Comparison of ENCODE assay signal across 17 mouse cellular contexts in the genomic region with DNA sequence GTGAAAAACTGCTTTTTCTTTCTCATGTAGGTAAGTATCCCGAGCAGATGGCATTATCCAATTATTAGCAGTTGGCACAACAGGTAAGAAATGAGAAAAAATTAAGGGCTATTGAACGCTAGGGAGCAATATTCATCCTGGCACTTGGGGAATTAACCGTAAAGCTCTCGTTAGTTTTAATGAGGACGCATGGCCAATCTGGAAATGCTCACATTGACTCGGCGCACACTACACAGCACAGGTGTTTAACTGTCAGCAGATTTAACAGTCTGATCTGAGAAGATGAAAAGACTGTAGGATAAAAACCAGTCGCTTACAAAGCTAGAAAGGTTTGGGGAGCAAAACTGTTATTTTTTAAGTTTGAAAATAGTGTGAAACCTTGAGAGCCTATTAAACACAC.
A peak's percentile ranks its signal among the peaks of the same experiment; 100 is the strongest.
DNase-seq lines count a peak whose midpoint lies in the region; ATAC-seq lines count a peak whose summit lies in the region.
"Had no signal": no experiment of that assay in that cellular context is flagged by ENCODE, and none has a peak within 500 bp of the region (broad histone marks: within the 10 kb centered on the region; RNA-seq: fewer than 3 reads in every experiment).

No protein-coding gene starts in this region.

- no peak overlapping the region for H3K4me2 ChIP-seq in forebrain, embryonic 11.5 days (ENCODE audit: low read depth, low read length, severe bottlenecking)
- no peak overlapping the region for H3K4me2 ChIP-seq in forebrain, embryonic 12.5 days
- H3K4me2 ChIP-seq in hindbrain, embryonic 16.5 days (ENCODE audit: low read length): no peak overlapping the region
- H3K4me2 ChIP-seq in hindbrain, embryonic 12.5 days (replicated peaks): no peak overlapping the region
- H3K4me2 ChIP-seq in neural tube, embryonic 14.5 days (ENCODE audit: low read depth, low read length): no peak overlapping the region
- H3K4me2 ChIP-seq: embryonic facial prominence, embryonic 13.5 days; heart, embryonic 12.5 days; hindbrain, embryonic 13.5 days had no signal

- no peak overlapping the region for H3K27ac ChIP-seq in forebrain, embryonic 11.5 days (ENCODE audit: low read depth, low read length)
- no peak overlapping the region for H3K27ac ChIP-seq in forebrain, embryonic 12.5 days
- no peak overlapping the region for H3K27ac ChIP-seq in hindbrain, embryonic 16.5 days (ENCODE audit: low read depth, low read length)
- no peak overlapping the region for H3K27ac ChIP-seq in hindbrain, embryonic 12.5 days
- no peak overlapping the region for H3K27ac ChIP-seq in neural tube, embryonic 14.5 days (ENCODE audit: low read depth, low read length)
- H3K27ac ChIP-seq: embryonic facial prominence, embryonic 13.5 days; heart, adult 2 months; hindbrain, embryonic 13.5 days had no signal

- no peak overlapping the region for H3K4me3 ChIP-seq in forebrain, embryonic 11.5 days (ENCODE audit: low read depth, low read length)
- H3K4me3 ChIP-seq in forebrain, embryonic 12.5 days (replicated peaks): no peak overlapping the region
- no peak overlapping the region for H3K4me3 ChIP-seq in hindbrain, embryonic 16.5 days (ENCODE audit: low read length)
- H3K4me3 ChIP-seq in hindbrain, embryonic 12.5 days: no peak overlapping the region
- no peak overlapping the region for H3K4me3 ChIP-seq in neural tube, embryonic 14.5 days (ENCODE audit: low read depth, low read length)
- H3K4me3 ChIP-seq: embryonic facial prominence, embryonic 13.5 days; heart, adult 2 months; heart, embryonic 12.5 days; hindbrain, embryonic 13.5 days had no signal

- WGBS in forebrain, embryonic 11.5 days: 69% methylated on average over 8 of the region's 8 CpGs
- 63% methylated on average over 8 of the region's 8 CpGs for WGBS in forebrain, embryonic 12.5 days
- 65% methylated on average over 8 of the region's 8 CpGs for WGBS in hindbrain, embryonic 16.5 days
- 90% methylated on average over 8 of the region's 8 CpGs for WGBS in hindbrain, embryonic 12.5 days
- WGBS in neural tube, embryonic 14.5 days: 63% methylated on average over 8 of the region's 8 CpGs

- H3K9ac ChIP-seq in forebrain, embryonic 11.5 days (ENCODE audit: low read length): no peak overlapping the region
- no peak overlapping the region for H3K9ac ChIP-seq in forebrain, embryonic 12.5 days
- H3K9ac ChIP-seq in hindbrain, embryonic 16.5 days (ENCODE audit: low read depth, low read length): no peak overlapping the region
- H3K9ac ChIP-seq in hindbrain, embryonic 12.5 days: no peak overlapping the region
- H3K9ac ChIP-seq in neural tube, embryonic 14.5 days (replicated peaks; ENCODE audit: low read depth, low read length): no peak overlapping the region
- H3K9ac ChIP-seq: embryonic facial prominence, embryonic 13.5 days; heart, embryonic 12.5 days; hindbrain, embryonic 13.5 days had no signal

- no peaks in the 10 kb centered on the region for H3K27me3 ChIP-seq in forebrain, embryonic 11.5 days (ENCODE audit: control insufficient read depth, insufficient read depth, low read length)
- H3K27me3 ChIP-seq in forebrain, embryonic 12.5 days: no peaks in the 10 kb centered on the region
- H3K27me3 ChIP-seq in hindbrain, embryonic 16.5 days (replicated peaks; ENCODE audit: control insufficient read depth, insufficient read depth, low read length): no peaks in the 10 kb centered on the region
- H3K27me3 ChIP-seq in hindbrain, embryonic 12.5 days: no peaks in the 10 kb centered on the region
- H3K27me3 ChIP-seq in neural tube, embryonic 14.5 days (ENCODE audit: control insufficient read depth, insufficient read depth, low read length): no peaks in the 10 kb centered on the region
- H3K27me3 ChIP-seq: embryonic facial prominence, embryonic 13.5 days; heart, embryonic 12.5 days; hindbrain, embryonic 13.5 days had no signal

- no peaks in the 10 kb centered on the region for H3K36me3 ChIP-seq in forebrain, embryonic 11.5 days (ENCODE audit: control insufficient read depth, insufficient read depth, low read length)
- H3K36me3 ChIP-seq in forebrain, embryonic 12.5 days (replicated peaks): no peaks in the 10 kb centered on the region
- H3K36me3 ChIP-seq in hindbrain, embryonic 16.5 days (ENCODE audit: control insufficient read depth, insufficient read depth, low read length): no peaks in the 10 kb centered on the region
- H3K36me3 ChIP-seq in hindbrain, embryonic 12.5 days: no peaks in the 10 kb centered on the region
- no peaks in the 10 kb centered on the region for H3K36me3 ChIP-seq in neural tube, embryonic 14.5 days (ENCODE audit: control insufficient read depth, insufficient read depth, low read length)
- H3K36me3 ChIP-seq: embryonic facial prominence, embryonic 13.5 days; heart, embryonic 12.5 days; hindbrain, embryonic 13.5 days had no signal

- no peaks in the 10 kb centered on the region for H3K4me1 ChIP-seq in forebrain, embryonic 11.5 days (replicated peaks; ENCODE audit: control insufficient read depth, insufficient read depth, low read length)
- H3K4me1 ChIP-seq in forebrain, embryonic 12.5 days: no peaks in the 10 kb centered on the region
- no peaks in the 10 kb centered on the region for H3K4me1 ChIP-seq in hindbrain, embryonic 16.5 days (ENCODE audit: control insufficient read depth, insufficient read depth, low read depth, low read length)
- no peaks in the 10 kb centered on the region for H3K4me1 ChIP-seq in hindbrain, embryonic 12.5 days
- H3K4me1 ChIP-seq in neural tube, embryonic 14.5 days (ENCODE audit: control insufficient read depth, insufficient read depth, low read length): no peaks in the 10 kb centered on the region
- H3K4me1 ChIP-seq: embryonic facial prominence, embryonic 13.5 days; heart, embryonic 12.5 days; hindbrain, embryonic 13.5 days had no signal

- 0 out of 2 replicates have a peak, but pooled peaks have one; percentile 39 for ATAC-seq in forebrain, embryonic 11.5 days (replicated peaks; ENCODE audit: low FRiP score)
- no peak for ATAC-seq in forebrain, embryonic 12.5 days (ENCODE audit: low FRiP score)
- ATAC-seq in hindbrain, embryonic 16.5 days: 0 out of 2 replicates have a peak, but pooled peaks have one; percentile 54
- no peak for ATAC-seq in hindbrain, embryonic 12.5 days (ENCODE audit: low FRiP score)
- peak; percentile 65; the same call in 1 of the 2 replicates for ATAC-seq in neural tube, embryonic 14.5 days (ENCODE audit: low read depth)

- no peaks in the 10 kb centered on the region for H3K9me3 ChIP-seq in forebrain, embryonic 11.5 days (ENCODE audit: control insufficient read depth, low read length)
- no peaks in the 10 kb centered on the region for H3K9me3 ChIP-seq in forebrain, embryonic 12.5 days
- H3K9me3 ChIP-seq in hindbrain, embryonic 16.5 days (ENCODE audit: control insufficient read depth, low read length): no peaks in the 10 kb centered on the region
- H3K9me3 ChIP-seq in hindbrain, embryonic 12.5 days (replicated peaks): no peaks in the 10 kb centered on the region
- no peaks in the 10 kb centered on the region for H3K9me3 ChIP-seq in neural tube, embryonic 14.5 days (ENCODE audit: control insufficient read depth, low read length)
- H3K9me3 ChIP-seq: embryonic facial prominence, embryonic 13.5 days; heart, embryonic 12.5 days; hindbrain, embryonic 13.5 days had no signal

- no peak for DNase-seq in forebrain, embryonic 11.5 days (ENCODE audit: low spot score)
- no peak for DNase-seq in neural tube, embryonic 10.5 days (ENCODE audit: extremely low spot score, low spot score)
- DNase-seq in left cerebral cortex, adult 11 months (ENCODE audit: low spot score): no peak
- DNase-seq: adrenal gland, postnatal 10 days; cerebellum, adult 11-12 months; cerebellum, adult 9-10 months; cerebellum, postnatal 25 days; gastrocnemius, postnatal 14 days; heart, adult 2 months; kidney, adult 18-20 months had no signal

Comparison
In these comparisons a context has a peak if more than half of its experiments do, and no peak if none do; other contexts are left out.
1. ATAC-seq: peak in forebrain, embryonic 11.5 days (single experiment), hindbrain, embryonic 16.5 days (single experiment) and neural tube, embryonic 14.5 days (single experiment); none in forebrain, embryonic 12.5 days (single experiment) and hindbrain, embryonic 12.5 days (single experiment).